Mouse (Mus musculus) 3134 (cell line): ENCODE data around the gene Gm33543.
A peak's percentile ranks its signal among the peaks of the same experiment; 100 is the strongest.

Source experiments
- DNase-seq: peaks from one replicate; pipeline ENCODE4 v3.0.0-alpha.2; 2011; ENCODE audit warnings: low spot score; ENCODE audit not compliant: insufficient read length; ENCODE audit errors: extremely low read depth

Gene Gm33543

GRCm38 (mm10) chr10:95842789-95843637, at the start of gene Gm33543:
Gene Gm33543 (minus strand): TSS chr10:95842930.
- no peak for DNase-seq

DNA sequence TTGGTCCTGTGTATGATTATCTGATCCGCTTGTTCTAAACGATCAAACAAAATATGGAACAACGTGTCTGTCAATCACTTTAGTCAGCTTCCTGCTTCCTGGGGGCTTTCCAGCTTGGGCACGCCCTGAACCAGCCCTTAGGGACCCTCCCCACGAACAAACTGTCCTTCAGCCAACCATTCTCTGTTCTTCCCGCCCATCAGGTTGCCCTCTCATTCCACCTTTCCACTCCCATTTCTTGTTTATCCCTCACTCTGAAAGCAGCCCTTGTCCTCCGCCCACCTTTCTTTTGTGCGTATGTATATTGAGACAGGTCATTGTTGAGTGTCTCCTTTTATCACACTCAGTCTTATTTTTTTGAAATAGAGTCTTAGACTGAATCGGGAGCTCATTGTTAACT, 49.4 kb upstream of the Gm33543 start:
- no peak for DNase-seq

DNA sequence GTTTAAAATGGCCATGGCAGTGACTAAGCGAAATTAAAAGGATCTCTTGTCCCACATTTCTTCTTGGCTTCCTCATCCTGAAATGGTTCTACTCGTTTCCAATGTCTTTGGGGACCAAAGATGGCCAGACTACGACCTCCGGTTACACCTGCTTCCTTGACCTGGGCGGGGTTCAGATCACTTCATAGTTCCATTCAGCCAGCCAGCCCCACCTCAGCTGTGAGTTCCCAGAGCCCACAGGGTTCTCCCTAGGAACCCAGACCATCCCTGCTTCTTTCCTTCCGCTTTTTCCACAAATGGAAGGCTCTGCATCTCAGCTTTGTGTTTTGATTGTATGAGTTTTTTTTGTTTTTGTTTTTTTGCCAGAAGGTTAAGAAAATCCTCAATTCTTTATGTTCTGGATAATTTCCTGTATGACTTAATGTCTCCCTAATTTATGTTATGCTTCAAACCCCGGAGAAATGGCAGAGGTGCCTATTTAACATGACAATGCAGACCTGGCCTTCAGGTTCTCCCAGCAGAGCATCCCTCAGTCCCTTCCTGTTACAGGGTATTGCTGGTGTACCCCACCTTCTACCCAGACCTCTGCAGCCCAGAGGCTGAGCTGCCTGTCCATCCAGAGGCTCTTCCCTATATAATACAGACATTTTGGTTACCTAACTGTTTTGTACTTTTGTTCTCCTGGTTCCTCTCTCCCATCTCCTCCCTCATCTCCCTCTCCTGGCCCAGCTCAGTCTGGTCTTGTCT, 48.7 kb upstream of the Gm33543 start:
- no peak for DNase-seq

DNA sequence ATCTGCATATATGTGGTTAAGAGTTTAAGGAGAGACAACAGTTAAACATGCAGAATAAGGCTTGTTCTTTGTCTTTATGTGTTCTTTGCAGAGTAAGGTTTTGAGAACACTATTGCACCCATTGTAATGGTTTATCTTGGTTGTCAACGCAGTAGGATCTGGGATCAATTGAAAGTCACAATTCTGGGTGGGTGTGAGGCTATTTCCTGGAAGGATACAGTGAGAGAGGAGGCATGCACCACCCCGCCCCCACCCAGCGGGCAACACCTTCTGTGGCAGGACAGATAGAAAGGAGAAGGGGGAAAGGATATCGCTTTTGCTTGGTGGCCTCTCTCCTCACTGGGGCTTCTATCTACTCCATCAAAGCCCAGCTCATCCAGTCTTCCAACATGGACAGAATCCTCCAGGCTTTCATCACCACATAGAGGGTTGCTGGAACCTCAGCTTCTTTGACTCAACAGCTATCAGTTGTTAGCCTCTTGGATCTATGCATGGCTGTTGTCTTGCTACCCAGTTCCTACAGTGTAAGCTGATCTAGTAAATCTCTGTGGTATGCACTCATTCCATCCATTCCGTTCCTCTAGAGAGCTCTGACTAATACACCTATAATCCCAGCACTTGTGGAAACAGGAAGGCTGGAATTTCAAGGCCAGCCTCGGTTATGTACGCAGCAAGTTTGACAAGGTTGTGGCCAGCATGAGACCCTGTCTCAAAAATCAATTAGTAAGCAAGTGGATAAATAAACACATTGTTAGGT, 41.2 kb upstream of the Gm33543 start:
- no peak for DNase-seq

GRCm38 (mm10) chr10:95882036-95882435, 39.3 kb upstream of the Gm33543 start:
- DNase-seq: no peak

DNA sequence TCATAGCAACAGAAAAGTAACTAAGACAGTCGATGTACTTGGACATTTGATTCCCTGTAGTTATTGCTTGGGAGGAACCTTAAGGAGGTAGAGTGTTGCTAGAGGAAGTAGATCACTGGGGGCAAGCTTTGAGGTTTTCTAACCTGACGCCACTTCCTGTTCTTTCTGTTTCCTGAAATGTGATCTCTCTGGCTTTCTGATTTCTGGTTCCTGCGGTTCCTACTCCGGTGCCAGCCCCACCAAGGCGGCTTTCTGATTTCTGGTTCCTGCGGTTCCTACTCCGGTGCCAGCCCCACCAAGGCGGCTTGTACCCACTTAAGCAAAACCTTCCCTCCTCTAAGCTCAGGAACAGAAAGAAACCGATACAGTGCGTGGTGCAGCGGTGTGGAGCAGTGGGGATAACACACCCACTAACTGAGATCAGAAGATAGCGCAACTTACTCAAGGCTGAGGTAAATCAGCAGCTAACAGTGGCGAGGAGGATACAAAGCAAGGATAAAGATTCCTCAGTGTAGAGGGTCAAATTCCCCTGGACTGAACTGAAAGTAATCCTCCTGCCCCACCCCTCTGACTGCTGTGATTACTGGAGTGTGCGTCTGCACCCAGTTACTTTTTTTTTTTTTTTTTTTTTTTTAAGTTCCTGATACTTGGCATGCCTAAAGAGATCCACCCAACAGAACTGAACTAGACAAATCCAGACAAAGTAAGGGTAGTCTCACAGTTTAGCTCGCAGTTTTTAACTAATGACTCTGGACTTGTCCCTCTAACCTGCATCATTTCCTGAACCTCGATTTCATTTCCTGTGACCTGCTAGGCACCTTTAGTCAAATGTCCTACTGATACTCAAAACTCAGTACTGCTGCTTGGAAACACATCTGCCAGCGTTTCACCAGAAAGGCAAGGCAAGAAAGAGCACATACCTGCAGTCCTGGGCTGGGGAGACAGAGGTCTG, 37.5 kb upstream of the Gm33543 start:
- DNase-seq: no peak

DNA sequence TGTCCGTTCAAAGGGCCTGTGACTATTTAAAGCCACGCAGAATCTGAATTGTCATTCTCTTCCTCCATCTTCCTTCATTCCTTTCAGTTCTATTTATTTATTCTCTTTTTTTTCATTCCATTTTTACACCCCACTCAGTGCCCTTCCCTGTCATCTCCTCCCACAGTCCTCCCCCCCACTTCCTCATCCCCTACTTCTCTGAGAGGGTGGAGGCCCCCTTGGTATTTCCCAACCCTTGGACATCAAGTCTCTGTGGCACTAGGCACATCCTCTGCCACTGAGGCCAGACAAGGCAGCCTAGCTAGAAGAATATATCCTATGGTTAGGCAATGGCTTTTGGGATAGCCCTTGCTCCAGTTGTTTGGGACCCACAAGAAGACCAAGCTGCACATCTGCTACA, 28.1 kb upstream of the Gm33543 start:
- no peak for DNase-seq

- no peak for DNase-seq
These were observed 25.6 kb upstream of the Gm33543 start for GRCm38 (mm10) chr10:95868348-95868747.

- no peak for DNase-seq
These were observed 24.9 kb upstream of the Gm33543 start for GRCm38 (mm10) chr10:95867596-95867995.

DNA sequence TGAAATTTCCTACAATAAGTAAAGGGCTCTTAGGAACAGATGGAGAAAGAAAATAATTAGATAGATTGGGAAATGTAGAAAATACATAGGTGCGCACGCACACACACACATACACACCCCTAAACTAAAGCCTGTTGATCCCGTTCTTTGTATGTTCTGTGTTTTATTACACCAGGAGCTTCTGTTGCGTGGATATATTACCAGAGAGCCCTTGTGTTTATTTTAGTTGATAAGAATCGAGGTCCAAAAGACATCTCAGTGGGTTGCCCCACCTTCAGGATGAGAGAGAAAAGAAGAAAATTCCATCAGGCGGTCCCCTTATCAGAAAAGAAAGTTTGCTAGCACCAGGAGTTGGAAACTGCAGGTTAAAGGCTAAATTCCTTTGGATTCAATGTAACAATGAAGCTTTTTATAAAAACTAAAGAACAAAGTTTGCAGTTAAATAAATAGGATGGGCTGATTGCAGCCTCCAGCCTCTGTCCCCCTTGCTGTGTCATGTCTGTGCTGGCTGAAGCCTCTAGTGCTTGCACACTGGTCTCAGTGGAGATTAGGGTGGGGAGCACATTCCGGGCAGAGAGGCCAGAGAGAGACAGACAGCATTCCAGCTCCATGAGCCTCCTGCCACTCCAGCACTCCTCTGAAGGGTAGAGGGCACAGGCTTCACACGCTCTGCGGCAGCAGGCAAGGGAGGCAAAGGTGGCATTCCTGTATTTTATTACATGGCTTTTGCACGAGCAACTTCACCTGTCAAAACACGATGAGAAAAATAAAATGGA, 21.8 kb upstream of the Gm33543 start:
- DNase-seq: no peak

DNA sequence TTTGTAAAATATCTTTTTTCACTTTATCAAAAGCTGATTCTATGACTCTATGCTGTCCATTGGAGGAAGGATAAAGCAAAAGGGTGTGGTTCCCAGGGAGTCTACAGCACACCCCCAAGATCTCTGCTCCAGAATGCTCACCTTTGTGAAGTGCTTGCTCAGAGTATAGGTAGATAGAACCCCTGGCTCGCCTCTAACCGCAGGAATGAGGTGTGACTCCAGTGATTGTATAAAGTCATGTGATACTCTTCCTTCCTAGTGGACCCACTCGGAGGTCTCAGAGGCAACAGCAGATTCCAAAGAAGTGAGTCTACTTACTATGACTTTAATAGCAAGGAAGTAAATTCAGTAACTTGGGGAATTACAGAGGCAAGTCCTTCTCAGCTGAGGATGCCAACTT, 19.9 kb upstream of the Gm33543 start:
- peak; percentile 47 for DNase-seq

DNA sequence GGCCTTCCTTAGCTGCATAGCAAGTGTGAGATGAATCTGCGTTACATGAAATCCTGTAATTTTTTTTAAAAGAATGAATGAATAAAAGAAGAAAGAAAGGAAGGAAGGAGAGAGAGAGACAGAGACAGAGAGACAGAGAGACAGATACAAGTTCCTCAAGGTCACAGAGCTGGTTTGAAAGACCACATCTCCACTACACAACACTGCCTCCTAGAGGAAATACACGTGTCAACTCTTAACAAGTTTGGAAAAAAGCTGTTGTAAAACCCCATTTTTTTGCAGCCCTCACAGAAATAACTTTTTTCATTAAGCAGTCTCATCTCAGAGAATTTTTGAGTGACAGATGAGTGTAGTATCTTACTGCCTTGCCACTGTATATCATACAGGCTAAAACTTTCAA, 15.4 kb upstream of the Gm33543 start:
- DNase-seq: peak; percentile 12

DNA sequence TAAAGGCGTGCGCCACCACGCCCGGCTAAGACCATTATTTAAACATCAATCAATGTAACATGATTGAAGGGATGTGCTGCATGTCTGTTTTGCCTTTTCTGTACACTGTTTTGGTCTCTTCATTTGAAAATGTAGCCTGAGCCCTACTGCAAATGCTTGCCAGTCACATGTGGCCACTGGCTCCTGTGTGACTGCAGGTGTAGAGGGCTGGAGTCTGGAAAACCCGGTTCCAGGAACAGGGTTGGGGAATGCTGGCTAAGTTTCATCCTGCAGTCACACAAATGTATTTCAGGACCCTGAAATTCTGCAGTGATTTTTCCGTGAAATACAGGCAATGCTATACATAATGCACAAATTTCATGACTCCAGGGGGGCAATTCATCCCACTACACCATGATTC, 12.7 kb upstream of the Gm33543 start:
- DNase-seq: no peak

- DNase-seq: no peak
These were observed 7.8 kb upstream of the Gm33543 start for GRCm38 (mm10) chr10:95850504-95850903.

DNA sequence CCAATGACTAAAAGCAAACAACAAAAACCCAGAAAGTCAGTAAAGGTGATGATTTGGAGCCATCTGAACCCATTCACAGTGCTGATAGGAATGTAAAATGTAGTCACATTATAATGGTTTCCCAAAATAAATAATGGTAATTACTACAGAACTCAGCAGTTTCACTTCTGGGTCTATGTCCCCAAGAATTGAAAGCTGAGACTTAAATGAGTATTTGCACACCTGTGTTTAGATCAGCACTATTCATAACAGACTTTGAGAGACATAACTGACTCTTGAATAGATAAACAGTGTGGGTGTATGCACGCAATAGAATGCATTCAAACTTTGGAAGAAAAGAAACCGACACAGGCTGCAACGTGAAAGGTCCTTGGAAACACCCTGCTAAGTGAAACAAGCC, 4.0 kb upstream of the Gm33543 start:
- DNase-seq: no peak

GRCm38 (mm10) chr10:95846281-95846680, 3.6 kb upstream of the Gm33543 start:
- no peak for DNase-seq

DNA sequence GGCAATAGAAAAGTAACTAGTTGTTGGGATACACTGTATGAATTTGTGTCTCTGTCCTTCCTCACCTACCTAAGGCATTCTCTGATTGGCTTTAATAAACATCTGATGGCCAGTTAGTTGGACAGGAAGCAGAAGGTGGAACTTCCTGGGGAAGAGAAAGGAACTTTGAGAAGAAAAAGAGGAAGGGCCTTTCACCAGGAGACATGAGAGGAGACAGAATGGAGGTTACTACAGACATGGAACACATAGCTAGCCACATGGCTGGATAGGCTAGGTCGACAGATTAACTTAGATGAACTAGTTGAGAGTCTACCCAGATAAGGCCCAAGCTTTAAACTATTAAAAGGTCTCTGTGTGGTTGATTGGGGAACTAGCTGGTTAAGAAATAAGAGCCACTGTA, 1.1 kb upstream of the Gm33543 start:
- no peak for DNase-seq

- DNase-seq: no peak
These were observed 1.5 kb downstream of the Gm33543 start for GRCm38 (mm10) chr10:95841241-95841640.

- no peak for DNase-seq
These were observed 2.9 kb downstream of the Gm33543 start for GRCm38 (mm10) chr10:95839803-95840202.
